Mouse (Mus musculus): Measurements from ENCODE around the gene Olfr520.
"Not testable (repeated sequence)": the region's sequence is repeated elsewhere in the genome, so short reads cannot be mapped to it uniquely, and the experiment has no call there.

Gene Olfr520

GRCm38 (mm10) chr7:99712431-99712830, 17.6 kb upstream of the Olfr520 start:
- no peak for DNase-seq

DNA sequence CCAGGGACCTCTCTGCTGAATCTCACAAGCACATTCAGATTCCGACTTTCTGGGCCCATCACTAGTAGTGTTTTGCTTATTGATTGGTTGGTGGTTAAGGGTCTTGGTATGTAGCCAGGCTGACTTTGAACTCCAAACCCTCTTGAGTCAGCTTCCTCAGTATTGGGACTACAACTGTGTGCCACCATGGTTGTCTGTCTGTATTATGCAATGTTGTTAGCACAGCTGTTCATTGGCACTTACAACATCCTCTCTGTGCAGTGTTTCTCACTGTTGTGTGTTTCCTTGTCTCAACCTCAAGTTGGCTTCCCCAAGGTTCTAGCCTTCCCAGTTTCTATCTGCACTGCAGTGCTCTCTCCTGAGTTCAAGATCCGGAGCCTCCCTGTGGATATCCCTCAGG, 13.5 kb upstream of the Olfr520 start:
- no peak for DNase-seq

- DNase-seq = no peak
Measured at GRCm38 (mm10) chr7:99734612-99735011, 4.5 kb downstream of the Olfr520 start.

DNA sequence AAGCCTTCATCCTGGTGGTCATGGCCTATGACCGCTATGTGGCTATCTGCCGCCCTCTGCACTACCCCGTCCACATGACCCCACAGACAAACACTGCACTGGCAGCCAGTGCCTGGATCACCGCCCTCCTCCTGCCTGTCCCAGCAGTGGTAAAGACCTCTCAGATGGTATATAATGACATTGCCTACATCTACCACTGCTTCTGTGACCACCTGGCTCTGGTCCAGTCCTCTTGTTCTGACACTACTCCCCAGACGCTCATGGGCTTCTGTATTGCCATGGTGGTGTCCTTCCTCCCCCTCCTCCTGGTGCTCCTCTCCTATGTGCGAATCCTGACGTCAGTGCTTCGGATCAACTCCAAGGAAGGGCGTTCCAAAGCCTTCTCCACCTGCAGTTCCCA, 5.4 kb downstream of the Olfr520 start:
- not testable (repeated sequence) for DNase-seq

- no peak for DNase-seq
Measured at GRCm38 (mm10) chr7:99739276-99739675, 9.2 kb downstream of the Olfr520 start.

GRCm38 (mm10) chr7:99763207-99763606, 33.1 kb downstream of the Olfr520 start, which contains the start of gene Olfr521:
TSS of gene Olfr521 (plus strand) at chr7:99763507.
- no peak for DNase-seq

GRCm38 (mm10) chr7:99781385-99781784, 51.3 kb downstream of the Olfr520 start:
- no peak for DNase-seq

GRCm38 (mm10) chr7:99781916-99782315, 51.8 kb downstream of the Olfr520 start:
- no peak for DNase-seq

DNA sequence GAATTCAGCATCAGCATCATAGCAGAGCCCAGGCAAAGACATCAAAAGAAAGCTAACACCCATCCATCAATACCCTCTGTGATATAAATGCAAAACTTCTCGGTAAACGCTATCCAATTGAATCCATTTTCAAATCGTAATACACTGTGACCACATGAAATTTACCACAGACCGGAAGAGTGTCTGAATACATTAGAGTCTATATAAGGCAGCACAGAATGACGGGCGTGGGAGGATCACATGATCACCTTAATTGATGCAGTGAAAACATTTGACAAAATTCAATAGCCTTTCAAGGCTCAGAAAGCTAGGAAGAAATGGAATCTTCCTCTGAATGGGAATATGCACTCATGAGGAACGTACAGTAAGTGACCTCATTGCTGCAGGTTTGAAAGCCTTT, 53.3 kb downstream of the Olfr520 start:
- no peak for DNase-seq

DNA sequence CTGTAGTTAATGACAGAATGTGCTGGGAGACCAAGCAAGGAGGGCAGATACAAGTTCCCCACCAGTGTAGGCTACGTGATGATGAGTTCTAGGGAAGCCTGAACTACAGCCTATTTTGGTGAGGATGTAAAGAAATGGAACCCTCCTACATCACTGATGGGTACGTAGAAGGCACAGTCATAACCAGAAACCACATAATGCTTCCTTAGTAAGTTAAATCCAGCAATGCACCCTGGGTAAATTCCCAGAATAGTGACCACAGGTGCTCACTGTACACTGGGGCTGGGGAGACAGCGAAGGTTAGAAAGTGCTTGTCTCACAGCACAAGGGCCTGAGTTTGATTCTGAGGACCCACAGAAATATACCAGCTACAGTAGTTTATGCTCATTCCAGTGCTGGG, 55.5 kb downstream of the Olfr520 start:
- DNase-seq = no peak

Measured in kidney, postnatal 14 days (tissue).